Mouse (Mus musculus) small intestine, adult 2 months (tissue): ENCODE data around the gene Mrpl37. TPM values are rescaled to one million over a fixed set of nuclear protein-coding genes. Genes with fewer than 3 reads are reported as not detected.

Source experiments
- H3K27ac ChIP-seq: fragments of 200-500 bp; 2 replicates; pipeline ENCODE4 v1.5.1; 2012; ENCODE audit warnings: low read depth, low read length, control low read depth, inconsistent platforms; ENCODE audit not compliant: insufficient read depth
- H3K27me3 ChIP-seq: fragments of 200-500 bp; 2 replicates; pipeline ENCODE4 v1.6.1; 2012; ENCODE audit warnings: mild to moderate bottlenecking, moderate library complexity, low read length, inconsistent platforms; ENCODE audit not compliant: control insufficient read depth, insufficient read depth
- H3K36me3 ChIP-seq: fragments of 200-500 bp; 2 replicates; pipeline ENCODE4 v1.6.1; 2012; ENCODE audit warnings: mild to moderate bottlenecking, low read length, control low read depth, inconsistent platforms; ENCODE audit not compliant: control insufficient read depth, insufficient read depth
- H3K4me1 ChIP-seq: fragments of 200-500 bp; 2 replicates; pipeline ENCODE4 v1.6.1; 2012; ENCODE audit warnings: low read length, inconsistent platforms, mixed read lengths; ENCODE audit not compliant: control insufficient read depth, insufficient read depth, insufficient read length
- H3K4me3 ChIP-seq: fragments of 200-500 bp; 2 replicates; pipeline ENCODE4 v1.5.1; 2012; ENCODE audit warnings: low read depth, mild to moderate bottlenecking, control low read depth, inconsistent platforms, low read length, moderate library complexity
- CTCF ChIP-seq: fragments of 200-500 bp; IDR thresholded peaks from 2 replicates; pipeline ENCODE4 v1.5.1; 2012; ENCODE audit warnings: low read depth, mild to moderate bottlenecking, control low read depth, inconsistent platforms, low read length, moderate library complexity, mixed read lengths; ENCODE audit not compliant: insufficient replicate concordance, insufficient read length; ENCODE audit errors: extremely low read depth
- POLR2A ChIP-seq: fragments of 200-500 bp; IDR thresholded peaks from 2 replicates; pipeline ENCODE4 v1.6.1; 2012; ENCODE audit warnings: low read depth, mild to moderate bottlenecking, control low read depth, inconsistent platforms, low read length, moderate library complexity
- WGBS: fragments of 180-500 bp; shearing (Covaris S2); methylation state at CpG from one replicate; pipeline ENCODE4 v1.1.7; 2018; 5-methylcytosine and 5-hydroxymethylcytosine counted together
- polyA plus RNA-seq: library from polyadenylated mRNA; depleted of rRNA; stranded (reverse); fragments of >200 nt; gene quantifications from 2 replicates; pipeline ENCODE4 v1.2.3, GENCODE M21; 2012

Mrpl37 gene
- polyA plus RNA-seq, 1 experiment = 36.5 TPM

- Histone ChIP-seq H3K4me1 (no peaks in the 10 kb centered on the region), H3K27ac (no peak overlapping the region), H3K36me3 (peaks cover 25% of the 10 kb centered on the region), H3K27me3 (no peaks in the 10 kb centered on the region), H3K4me3 (no peak overlapping the region)
- no peak for TF ChIP-seq POLR2A
- no peak for TF ChIP-seq CTCF
- WGBS = 61% methylated on average over 5 of the region's 5 CpGs
These were observed 13.6 kb downstream of the Mrpl37 start for GRCm38 (mm10) chr4:107052962-107053553.

DNA sequence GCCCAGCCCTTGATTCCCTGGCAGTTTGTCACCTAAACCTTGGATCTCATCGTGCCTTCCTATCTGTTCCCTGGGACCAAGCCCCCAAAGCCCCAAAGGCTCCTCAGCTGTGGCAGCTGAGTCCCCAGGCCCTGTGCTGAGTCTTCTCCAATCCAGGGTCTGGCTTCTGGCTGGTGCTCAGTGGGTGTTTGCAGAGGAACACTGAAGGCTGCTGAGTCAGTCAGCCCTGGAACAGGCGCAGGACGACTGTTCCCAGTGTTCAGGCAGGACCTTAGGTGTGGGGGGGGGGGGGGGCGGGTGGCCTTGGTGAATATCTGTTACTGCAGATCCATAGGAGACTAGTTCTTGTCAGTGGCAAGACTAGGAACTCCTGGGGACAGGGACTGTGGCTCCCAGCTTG is 14.8 kb downstream of the Mrpl37 start:
- Histone ChIP-seq H3K27ac (no peak overlapping the region), H3K27me3 (no peaks in the 10 kb centered on the region), H3K4me1 (no peaks in the 10 kb centered on the region), H3K36me3 (peaks cover 28% of the 10 kb centered on the region), H3K4me3 (no peak overlapping the region)
- TF ChIP-seq CTCF (no peak), POLR2A (no peak)
- 56% methylated on average over 4 of the region's 4 CpGs for WGBS

DNA sequence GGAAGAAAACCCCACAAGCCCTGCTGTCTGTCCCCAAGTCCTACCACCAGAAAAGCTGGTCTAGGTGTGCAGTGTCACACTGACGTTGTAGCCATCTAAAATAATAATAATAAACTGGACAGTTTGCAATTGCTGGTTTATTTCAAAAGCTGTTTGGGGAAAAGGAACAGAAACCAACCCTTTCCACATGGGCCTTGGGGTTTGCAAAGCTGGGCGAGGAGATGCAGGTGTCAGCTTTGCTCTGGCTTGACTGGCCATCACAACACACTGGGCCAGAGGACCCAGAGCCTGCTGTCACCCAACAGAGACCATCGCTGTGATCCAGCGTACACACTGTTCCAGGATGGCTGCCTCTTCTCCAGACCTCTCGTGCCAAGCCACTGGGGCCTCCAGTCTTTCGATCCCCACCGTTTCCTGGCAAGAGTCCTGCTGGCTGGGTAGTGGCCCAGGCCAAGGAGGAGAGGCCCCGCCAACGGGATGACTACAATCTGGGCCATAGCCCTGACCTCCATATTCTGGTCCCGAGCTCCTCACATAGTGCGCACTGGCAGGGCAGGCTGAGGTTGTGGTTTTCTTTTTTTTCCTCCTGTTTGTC is 18.0 kb downstream of the Mrpl37 start:
- H3K27me3 ChIP-seq = no peaks in the 10 kb centered on the region
- WGBS = 85% methylated on average over 11 of the region's 11 CpGs
- peaks cover 29% of the 10 kb centered on the region for H3K36me3 ChIP-seq
- no peaks in the 10 kb centered on the region for H3K4me1 ChIP-seq
- TF ChIP-seq POLR2A (no peak), CTCF (no peak)
- H3K4me3 ChIP-seq = no peak overlapping the region
- no peak overlapping the region for H3K27ac ChIP-seq

GRCm38 (mm10) chr4:107047806-107048205 is 18.9 kb downstream of the Mrpl37 start:
- no peaks in the 10 kb centered on the region for H3K27me3 ChIP-seq
- H3K4me1 ChIP-seq = no peaks in the 10 kb centered on the region
- WGBS = 94% methylated on average over 5 of the region's 5 CpGs
- H3K4me3 ChIP-seq = no peak overlapping the region
- H3K36me3 ChIP-seq = peaks cover 32% of the 10 kb centered on the region
- no peak overlapping the region for H3K27ac ChIP-seq
- TF ChIP-seq POLR2A (no peak), CTCF (no peak)

DNA sequence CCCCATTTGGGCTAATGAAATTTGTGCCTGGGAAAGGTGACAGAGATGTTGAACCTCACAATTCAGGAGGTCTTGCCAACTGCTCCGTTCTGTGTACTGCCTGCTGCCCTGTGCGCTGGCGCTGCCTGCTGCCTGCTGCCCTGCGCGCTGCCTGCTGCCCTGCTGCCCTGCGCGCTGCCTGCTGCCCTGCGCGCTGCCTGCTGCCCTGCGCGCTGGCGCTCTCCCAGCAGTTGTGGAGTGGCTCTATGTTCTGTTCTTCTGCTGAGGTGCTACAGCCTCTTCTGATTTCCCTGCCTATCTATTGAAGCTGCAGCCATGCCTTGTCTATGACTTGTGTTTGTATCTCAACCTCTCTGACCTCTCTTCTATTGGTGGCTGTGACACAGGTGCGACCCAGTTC is 21.5 kb downstream of the Mrpl37 start:
- Histone ChIP-seq H3K36me3 (peaks cover 43% of the 10 kb centered on the region), H3K27me3 (no peaks in the 10 kb centered on the region), H3K4me1 (no peaks in the 10 kb centered on the region), H3K27ac (no peak overlapping the region), H3K4me3 (no peak overlapping the region)
- TF ChIP-seq CTCF = no peak
- TF ChIP-seq POLR2A = no peak
- 96% methylated on average over 13 of the region's 13 CpGs for WGBS

- WGBS = 75% methylated on average over 6 of the region's 6 CpGs
- peaks cover 47% of the 10 kb centered on the region for H3K36me3 ChIP-seq
These were observed 24.4 kb downstream of the Mrpl37 start for GRCm38 (mm10) chr4:107042304-107042703.

GRCm38 (mm10) chr4:107039270-107039669 is 27.4 kb downstream of the Mrpl37 start:
- Histone ChIP-seq H3K4me1 (no peaks in the 10 kb centered on the region), H3K36me3 (peaks cover 29% of the 10 kb centered on the region), H3K27me3 (no peaks in the 10 kb centered on the region), H3K27ac (no peak overlapping the region), H3K4me3 (no peak overlapping the region)
- TF ChIP-seq POLR2A (no peak), CTCF (no peak)
- WGBS = 93% methylated on average over 8 of the region's 8 CpGs

More at GRCm38 (mm10) chr4:107042304-107042703, 24.4 kb downstream of the Mrpl37 start:
- no peak overlapping the region for H3K27ac ChIP-seq
- no peaks in the 10 kb centered on the region for H3K27me3 ChIP-seq
- H3K4me3 ChIP-seq = no peak overlapping the region
- H3K4me1 ChIP-seq = no peaks in the 10 kb centered on the region
- TF ChIP-seq POLR2A = no peak
- no peak for TF ChIP-seq CTCF
